Comparison of ENCODE assay signal across 8 mouse cellular contexts in genomic region chr11:27753212-27753912, GRCm38 (mm10).
DNase-seq lines count a peak whose midpoint lies in the region; ATAC-seq lines count a peak whose summit lies in the region.

No protein-coding gene starts in this region.

- H3K9me3 ChIP-seq in heart, embryonic 10.5 days = no peaks in the 10 kb centered on the region
- H3K9me3 ChIP-seq in forebrain, embryonic 10.5 days = no peaks in the 10 kb centered on the region

- H3K36me3 ChIP-seq in heart, embryonic 10.5 days = no peaks in the 10 kb centered on the region
- no peaks in the 10 kb centered on the region for H3K36me3 ChIP-seq in forebrain, embryonic 10.5 days (replicated peaks)

- ATAC-seq in megakaryocyte progenitor cell, adult 5-6 weeks (replicated peaks; ENCODE audit: poor library complexity) = peak; percentile 97

- 0 out of 2 replicates have a peak, but pooled peaks cover 2% of the 10 kb centered on the region for H3K4me1 ChIP-seq in heart, embryonic 10.5 days
- H3K4me1 ChIP-seq in forebrain, embryonic 10.5 days = peaks cover 4% of the 10 kb centered on the region; the same call in 1 of the 2 replicates

- 41% methylated on average over 11 of the region's 11 CpGs for WGBS in heart, embryonic 10.5 days
- 50% methylated on average over 11 of the region's 11 CpGs for WGBS in forebrain, embryonic 10.5 days

- peak; percentile 76 for DNase-seq in heart, embryonic 10.5 days (ENCODE audit: low spot score)
- no peak for DNase-seq in heart, adult 9 months (ENCODE audit: low spot score in 2 of 2)
- DNase-seq in adrenal gland, postnatal 4 days (ENCODE audit: low spot score in 2 of 2) = peak; percentile 13 to 16
- peak; percentile 60 for DNase-seq in forebrain, embryonic 10.5 days (ENCODE audit: extremely low spot score, low spot score)
- DNase-seq in hindlimb bud, embryonic 11.5 days (ENCODE audit: extremely low spot score, low read depth, low spot score) = peak; percentile 31
- DNase-seq in layer of hippocampus, postnatal 36 days = peak; percentile 8 to 12
- peak; percentile 31 for DNase-seq in testis, postnatal 14 days (ENCODE audit: low spot score)

- H3K4me3 ChIP-seq in heart, embryonic 10.5 days = no peak overlapping the region
- H3K4me3 ChIP-seq in forebrain, embryonic 10.5 days = no peak overlapping the region

- H3K27me3 ChIP-seq in heart, embryonic 10.5 days (ENCODE audit: insufficient read depth, poor library complexity, severe bottlenecking) = no peaks in the 10 kb centered on the region
- no peaks in the 10 kb centered on the region for H3K27me3 ChIP-seq in forebrain, embryonic 10.5 days (ENCODE audit: poor library complexity, severe bottlenecking)

- no peak overlapping the region for H3K27ac ChIP-seq in heart, embryonic 10.5 days
- no peak overlapping the region for H3K27ac ChIP-seq in forebrain, embryonic 10.5 days

Comparison
In these comparisons a context has a peak if more than half of its experiments do, and no peak if none do; other contexts are left out.
1. DNase-seq: peak in heart, embryonic 10.5 days (single experiment), adrenal gland, postnatal 4 days (2 of 2), forebrain, embryonic 10.5 days (single experiment), hindlimb bud, embryonic 11.5 days (single experiment), layer of hippocampus, postnatal 36 days (2 of 2) and testis, postnatal 14 days (single experiment); none in heart, adult 9 months (0 of 2).